Mouse (Mus musculus): ENCODE measurements around the gene Ecsit. TPM values are rescaled to one million over a fixed set of nuclear protein-coding genes. Genes with fewer than 3 reads are reported as not detected.

Gene Ecsit
- polyA plus RNA-seq (2014; fragmentation: Nextera tagmentation; extraction: Ambion mirVana): 56.8 and 64.2 TPM in 2 replicates

- Histone ChIP-seq H3K9me3 (ENCODE audit: control insufficient read depth, low read length) (no peaks in the 10 kb centered on the region), H3K36me3 (ENCODE audit: control insufficient read depth, insufficient read depth, low read length) (no peaks in the 10 kb centered on the region), H3K27me3 (ENCODE audit: control insufficient read depth, insufficient read depth, low read length) (no peaks in the 10 kb centered on the region), H3K4me2 (ENCODE audit: low read depth, low read length) (peak within 1 kb of the TSS; percentile 83), H3K4me1 (ENCODE audit: control insufficient read depth, insufficient read depth, low read length) (peaks cover 6% of the 10 kb centered on the region), H3K9ac (replicated peaks; ENCODE audit: low read depth, low read length) (peak within 1 kb of the TSS; percentile 64), H3K27ac (ENCODE audit: low read depth, low read length) (peak within 1 kb of the TSS; percentile 75), H3K4me3 (ENCODE audit: low read depth, low read length) (peak within 1 kb of the TSS; percentile 77)
- WGBS: under 1% methylated on average over 48 of the region's 48 CpGs
- ATAC-seq (ENCODE audit: low read depth): peak; percentile 99
Measured at GRCm38 (mm10) chr9:22085022-22085834, at the start of gene Ecsit. TSS of gene Ecsit (minus strand) at chr9:22085438.

- Histone ChIP-seq H3K4me1 (ENCODE audit: control insufficient read depth, insufficient read depth, low read length) (no peaks in the 10 kb centered on the region), H3K4me3 (ENCODE audit: low read depth, low read length) (no peak overlapping the region), H3K9me3 (ENCODE audit: control insufficient read depth, low read length) (no peaks in the 10 kb centered on the region), H3K4me2 (ENCODE audit: low read depth, low read length) (no peak overlapping the region), H3K27me3 (ENCODE audit: control insufficient read depth, insufficient read depth, low read length) (peaks cover 11% of the 10 kb centered on the region), H3K27ac (ENCODE audit: low read depth, low read length) (no peak overlapping the region), H3K9ac (replicated peaks; ENCODE audit: low read depth, low read length) (no peak overlapping the region), H3K36me3 (ENCODE audit: control insufficient read depth, insufficient read depth, low read length) (no peaks in the 10 kb centered on the region)
- WGBS: 89% methylated on average over 7 of the region's 7 CpGs
- ATAC-seq (ENCODE audit: low read depth): no peak
Measured at GRCm38 (mm10) chr9:22134246-22134890, 49.1 kb upstream of the Ecsit start.

GRCm38 (mm10) chr9:22132220-22132619, 47.0 kb upstream of the Ecsit start:
- no peak overlapping the region for H3K4me2 ChIP-seq (ENCODE audit: low read depth, low read length)

GRCm38 (mm10) chr9:22131226-22131981, 46.2 kb upstream of the Ecsit start:
- Histone ChIP-seq H3K27ac (ENCODE audit: low read depth, low read length) (no peak overlapping the region), H3K27me3 (ENCODE audit: control insufficient read depth, insufficient read depth, low read length) (peaks cover 11% of the 10 kb centered on the region), H3K36me3 (ENCODE audit: control insufficient read depth, insufficient read depth, low read length) (no peaks in the 10 kb centered on the region), H3K9me3 (ENCODE audit: control insufficient read depth, low read length) (no peaks in the 10 kb centered on the region), H3K4me1 (ENCODE audit: control insufficient read depth, insufficient read depth, low read length) (no peaks in the 10 kb centered on the region), H3K4me3 (ENCODE audit: low read depth, low read length) (no peak overlapping the region), H3K4me2 (ENCODE audit: low read depth, low read length) (peak overlapping the region; percentile 23; the same call in 1 of the 2 replicates), H3K9ac (replicated peaks; ENCODE audit: low read depth, low read length) (no peak overlapping the region)
- 0 out of 2 replicates have a peak, but pooled peaks have one; percentile 5 for ATAC-seq (ENCODE audit: low read depth)
- WGBS: 3% methylated on average over 33 of the region's 35 CpGs

More at GRCm38 (mm10) chr9:22132220-22132619, 47.0 kb upstream of the Ecsit start:
- Histone ChIP-seq H3K9me3 (ENCODE audit: control insufficient read depth, low read length) (no peaks in the 10 kb centered on the region), H3K4me1 (ENCODE audit: control insufficient read depth, insufficient read depth, low read length) (no peaks in the 10 kb centered on the region), H3K36me3 (ENCODE audit: control insufficient read depth, insufficient read depth, low read length) (no peaks in the 10 kb centered on the region), H3K27me3 (ENCODE audit: control insufficient read depth, insufficient read depth, low read length) (peaks cover 11% of the 10 kb centered on the region), H3K27ac (ENCODE audit: low read depth, low read length) (no peak overlapping the region), H3K9ac (replicated peaks; ENCODE audit: low read depth, low read length) (no peak overlapping the region), H3K4me3 (ENCODE audit: low read depth, low read length) (no peak overlapping the region)
- ATAC-seq (ENCODE audit: low read depth): no peak
- 48% methylated on average over 11 of the region's 11 CpGs for WGBS

GRCm38 (mm10) chr9:22125246-22126027, 40.2 kb upstream of the Ecsit start:
- Histone ChIP-seq H3K4me1 (ENCODE audit: control insufficient read depth, insufficient read depth, low read length) (no peaks in the 10 kb centered on the region), H3K27ac (ENCODE audit: low read depth, low read length) (no peak overlapping the region), H3K4me2 (ENCODE audit: low read depth, low read length) (no peak overlapping the region), H3K9ac (replicated peaks; ENCODE audit: low read depth, low read length) (no peak overlapping the region), H3K4me3 (ENCODE audit: low read depth, low read length) (no peak overlapping the region), H3K36me3 (ENCODE audit: control insufficient read depth, insufficient read depth, low read length) (no peaks in the 10 kb centered on the region), H3K27me3 (ENCODE audit: control insufficient read depth, insufficient read depth, low read length) (no peaks in the 10 kb centered on the region), H3K9me3 (ENCODE audit: control insufficient read depth, low read length) (no peaks in the 10 kb centered on the region)
- ATAC-seq (ENCODE audit: low read depth): no peak
- WGBS: 90% methylated on average over 15 of the region's 15 CpGs

GRCm38 (mm10) chr9:22124169-22124568, 38.9 kb upstream of the Ecsit start:
- Histone ChIP-seq H3K4me3 (ENCODE audit: low read depth, low read length) (no peak overlapping the region), H3K9ac (replicated peaks; ENCODE audit: low read depth, low read length) (no peak overlapping the region), H3K9me3 (ENCODE audit: control insufficient read depth, low read length) (no peaks in the 10 kb centered on the region), H3K4me2 (ENCODE audit: low read depth, low read length) (no peak overlapping the region), H3K27me3 (ENCODE audit: control insufficient read depth, insufficient read depth, low read length) (no peaks in the 10 kb centered on the region), H3K4me1 (ENCODE audit: control insufficient read depth, insufficient read depth, low read length) (no peaks in the 10 kb centered on the region), H3K36me3 (ENCODE audit: control insufficient read depth, insufficient read depth, low read length) (no peaks in the 10 kb centered on the region), H3K27ac (ENCODE audit: low read depth, low read length) (no peak overlapping the region)
- 85% methylated on average over 3 of the region's 3 CpGs for WGBS
- no peak for ATAC-seq (ENCODE audit: low read depth)

GRCm38 (mm10) chr9:22123069-22123609, 37.9 kb upstream of the Ecsit start:
- Histone ChIP-seq H3K27ac (ENCODE audit: low read depth, low read length) (no peak overlapping the region), H3K4me3 (ENCODE audit: low read depth, low read length) (no peak overlapping the region), H3K4me1 (ENCODE audit: control insufficient read depth, insufficient read depth, low read length) (no peaks in the 10 kb centered on the region), H3K9me3 (ENCODE audit: control insufficient read depth, low read length) (no peaks in the 10 kb centered on the region), H3K36me3 (ENCODE audit: control insufficient read depth, insufficient read depth, low read length) (no peaks in the 10 kb centered on the region), H3K27me3 (ENCODE audit: control insufficient read depth, insufficient read depth, low read length) (no peaks in the 10 kb centered on the region), H3K9ac (replicated peaks; ENCODE audit: low read depth, low read length) (no peak overlapping the region), H3K4me2 (ENCODE audit: low read depth, low read length) (no peak overlapping the region)
- WGBS: 90% methylated on average over 7 of the region's 7 CpGs
- ATAC-seq (ENCODE audit: low read depth): no peak

- Histone ChIP-seq H3K4me2 (ENCODE audit: low read depth, low read length) (no peak overlapping the region), H3K27me3 (ENCODE audit: control insufficient read depth, insufficient read depth, low read length) (no peaks in the 10 kb centered on the region), H3K9me3 (ENCODE audit: control insufficient read depth, low read length) (no peaks in the 10 kb centered on the region), H3K27ac (ENCODE audit: low read depth, low read length) (no peak overlapping the region), H3K36me3 (ENCODE audit: control insufficient read depth, insufficient read depth, low read length) (no peaks in the 10 kb centered on the region), H3K4me1 (ENCODE audit: control insufficient read depth, insufficient read depth, low read length) (no peaks in the 10 kb centered on the region; the same call in 1 of the 2 replicates), H3K4me3 (ENCODE audit: low read depth, low read length) (no peak overlapping the region), H3K9ac (replicated peaks; ENCODE audit: low read depth, low read length) (no peak overlapping the region)
- 83% methylated on average over 3 of the region's 3 CpGs for WGBS
- ATAC-seq (ENCODE audit: low read depth): no peak
Measured at GRCm38 (mm10) chr9:22122005-22122404, 36.8 kb upstream of the Ecsit start.

Measured in neural tube, embryonic 14.5 days (tissue).